Mouse (Mus musculus): Measurements from ENCODE around the gene BC005537.

GRCm38 (mm10) chr13:24844983-24845955 is 43.8 kb downstream of the BC005537 start, which contains the start of gene D130043K22Rik:
- TF ChIP-seq POLR2A (IDR thresholded peaks at IDR 0.05; ENCODE audit: low read depth, low read length) (no peak), CTCF (IDR thresholded peaks at IDR 0.05; ENCODE audit: extremely low read depth, insufficient read length, insufficient replicate concordance, low read depth, low read length) (no peak)
